Mouse (Mus musculus) v-Abl transformed pro-B cells (cell line): ENCODE data around the gene Mif.

Source experiments
- in situ Hi-C, 2 experiments: fragments of 400-800 bp; cut with MboI; formaldehyde crosslinking; loops; one replicate each; pipeline ENCODE4 v1.15.1; 2025; ENCODE audit not compliant: unreplicated experiment in 2 of 2

The Mif gene

GRCm38 (mm10) chr10:75859786-75860470 lies at the start of gene Mif:
Gene Mif, minus strand, starts transcription at chr10:75860240.
- in situ Hi-C loops, result loop anchor here (5.0 kb wide), 3 partner anchors 113 to 273 kb away; partner anchors contain the start of gene Ggt5 (in 2 of the 2)

- in situ Hi-C loops, result no loop called here
These were observed 46.8 kb upstream of the Mif start for GRCm38 (mm10) chr10:75906882-75907281.

GRCm38 (mm10) chr10:75904391-75904790 lies 44.4 kb upstream of the Mif start:
- in situ Hi-C loops, result no loop called here

- in situ Hi-C loops, result no loop called here
These were observed 38.8 kb upstream of the Mif start for GRCm38 (mm10) chr10:75898846-75899245.

GRCm38 (mm10) chr10:75898039-75898564 lies 38.1 kb upstream of the Mif start:
- in situ Hi-C loops, result no loop called here

DNA sequence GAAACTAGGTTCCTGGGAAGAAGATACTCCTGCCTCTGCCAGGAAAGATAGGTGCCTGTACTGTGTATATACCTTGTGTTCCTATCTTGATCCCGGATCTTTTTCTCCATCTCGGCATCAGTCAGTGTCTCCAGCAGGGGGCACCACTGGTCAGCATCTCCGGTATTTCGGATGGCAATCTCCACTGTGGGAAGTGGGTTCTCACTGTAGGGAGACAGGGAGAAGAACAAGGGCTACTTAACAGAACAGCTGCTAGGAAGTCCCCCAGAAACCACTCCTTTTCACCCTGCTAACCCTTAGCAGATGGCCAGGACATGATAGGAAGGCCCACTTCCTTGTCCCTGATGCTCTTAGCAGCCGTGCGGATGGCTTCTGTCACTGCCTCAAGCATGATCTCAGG lies 37.3 kb upstream of the Mif start:
- in situ Hi-C loops, result no loop called here

DNA sequence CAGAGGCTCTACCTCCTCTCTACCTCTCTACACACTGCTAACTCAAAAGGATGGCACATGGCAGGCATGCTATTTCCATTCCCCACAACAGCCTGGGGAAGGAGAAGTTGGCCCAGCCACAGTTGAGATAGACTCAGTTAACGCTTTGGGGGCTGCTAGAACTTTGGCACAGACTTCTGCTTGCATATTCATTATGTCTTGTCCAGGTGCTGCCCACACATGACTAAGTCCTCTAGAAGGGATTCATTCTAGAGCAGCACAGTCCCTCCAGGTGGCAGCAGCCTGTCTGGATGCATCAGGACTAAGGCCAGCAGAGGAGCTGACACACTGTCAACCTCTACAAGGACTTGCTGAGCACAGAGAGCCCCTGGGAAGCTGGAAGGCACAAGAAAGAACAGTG lies 36.2 kb upstream of the Mif start:
- in situ Hi-C loops, result no loop called here

DNA sequence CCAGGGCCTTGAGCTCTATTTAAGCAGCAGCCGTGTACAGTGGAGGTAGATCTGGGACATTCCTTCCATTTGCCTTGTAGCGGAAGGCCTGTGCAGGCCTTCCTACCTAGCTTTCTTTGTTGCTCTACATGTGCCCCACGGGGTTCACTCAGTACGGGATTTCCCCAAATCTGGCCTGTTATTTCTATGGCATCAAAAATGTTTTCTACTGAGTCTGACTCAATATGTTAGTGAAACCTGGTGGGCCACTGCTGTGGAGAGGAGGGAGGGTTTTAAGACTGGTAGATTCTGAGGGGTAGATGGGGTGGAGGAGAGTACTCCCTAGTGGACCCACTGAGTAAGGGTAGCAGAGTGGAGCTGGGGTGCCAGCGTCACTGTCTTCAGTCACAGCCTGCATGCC lies 35.7 kb upstream of the Mif start:
- in situ Hi-C loops, result no loop called here

GRCm38 (mm10) chr10:75894601-75895000 lies 34.6 kb upstream of the Mif start:
- in situ Hi-C loops, result no loop called here

DNA sequence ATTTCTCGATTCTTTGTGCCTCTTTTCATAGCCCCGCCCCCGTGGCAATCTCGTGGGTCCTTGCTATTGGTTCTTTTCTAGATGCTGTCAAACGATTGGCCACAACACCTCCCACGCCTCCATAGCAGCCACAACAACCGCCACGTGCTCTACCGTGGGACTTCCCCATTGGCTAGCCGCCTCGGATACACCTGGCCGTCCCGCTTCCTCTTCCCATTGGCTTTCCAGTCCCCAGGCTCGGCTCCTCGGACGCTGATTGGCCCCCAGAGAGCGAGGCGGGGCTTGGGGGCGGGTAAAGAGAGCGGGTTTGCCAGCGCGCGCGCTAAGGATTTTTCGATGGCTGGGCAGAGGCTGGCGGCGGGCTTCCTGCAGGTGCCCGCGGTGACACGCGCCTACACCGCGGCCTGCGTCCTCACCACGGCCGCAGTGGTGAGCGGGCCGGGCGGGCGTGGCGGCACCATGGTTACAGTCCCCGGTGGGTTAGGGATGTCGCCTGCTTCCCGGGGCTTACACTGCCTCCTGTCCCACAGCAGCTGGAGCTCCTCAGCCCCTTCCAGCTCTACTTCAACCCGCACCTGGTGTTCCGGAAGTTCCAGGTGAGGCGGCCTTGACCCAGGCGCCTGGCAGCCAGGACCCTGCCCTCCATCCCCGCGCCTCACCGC lies 33.2 kb upstream of the Mif start, which contains the start of gene Derl3:
Derl3 (plus strand) TSS at position 325 of the 662 bp plus-strand sequence.
- in situ Hi-C loops, result no loop called here

DNA sequence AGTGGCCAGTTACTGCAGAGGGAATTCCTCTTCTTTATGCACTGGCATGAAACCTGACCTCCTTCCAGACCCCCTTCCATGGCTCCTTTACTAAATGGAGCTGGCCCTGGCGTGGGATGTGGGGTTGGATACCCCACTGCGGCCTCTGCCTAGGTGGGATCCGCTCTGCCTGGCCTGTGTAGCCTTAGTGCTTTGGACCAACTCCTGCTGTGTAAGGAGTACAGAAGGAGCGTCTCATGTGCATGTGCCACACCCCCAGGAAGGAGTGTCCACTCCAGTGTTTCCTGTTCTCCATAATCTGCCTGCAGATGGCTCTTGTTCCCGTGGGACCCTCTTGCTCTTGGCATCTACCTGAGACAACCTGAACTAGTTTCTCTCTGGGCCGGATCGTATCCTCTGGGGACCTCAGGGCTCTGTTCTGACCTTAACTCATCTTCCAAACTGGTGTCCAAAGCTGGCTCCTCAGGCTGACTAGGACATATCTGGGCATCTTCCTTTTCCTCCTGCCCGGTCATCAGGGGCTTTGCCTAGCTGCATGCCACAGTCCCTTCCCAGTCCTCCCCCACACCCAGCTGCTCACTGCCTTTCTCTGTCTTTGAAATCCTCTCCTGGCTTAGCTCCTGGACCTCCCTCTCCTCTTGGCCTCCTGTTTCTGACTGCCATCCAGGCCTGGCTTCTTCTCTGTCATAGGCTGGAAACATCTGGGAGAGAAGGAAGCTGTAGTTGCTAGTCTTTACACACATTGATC lies 29.5 kb upstream of the Mif start:
- in situ Hi-C loops, result loop anchor here (5.0 to 10.0 kb wide), 4 partner anchors 63 to 315 kb away; partner anchors contain the start of genes Gm5134 (in 2 of the 2) and Slc5a4b (in 1 of the 2)

- in situ Hi-C loops, result loop anchor here (5.0 to 10.0 kb wide), 4 partner anchors 65 to 317 kb away; partner anchors contain the start of genes Gm5134 (in 2 of the 2) and Slc5a4b (in 1 of the 2)
These were observed 27.5 kb upstream of the Mif start for GRCm38 (mm10) chr10:75887504-75887903.

DNA sequence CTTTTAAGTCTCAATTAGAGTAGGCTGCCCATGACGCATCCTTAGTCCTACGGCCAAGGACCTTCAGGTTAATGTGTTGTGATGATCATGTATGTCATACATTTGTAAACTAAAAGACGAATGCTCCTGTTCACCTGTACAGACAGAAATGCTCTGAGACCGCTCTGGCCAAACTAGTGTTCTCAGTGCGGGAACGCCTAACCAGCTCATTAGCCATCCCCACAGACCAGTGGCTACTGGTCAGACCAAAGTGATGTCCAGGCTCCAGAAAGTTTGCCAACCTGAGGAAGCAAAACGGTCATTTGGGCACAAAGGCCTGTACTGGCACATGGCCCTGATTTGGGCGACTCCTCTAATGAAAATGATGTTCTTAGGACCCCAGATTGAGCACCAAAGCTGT lies 24.7 kb upstream of the Mif start:
- in situ Hi-C loops, result loop anchor here (5.0 to 10.0 kb wide), 5 partner anchors 68 to 320 kb away; partner anchors contain the start of genes Gm5134 (in 2 of the 2) and Slc5a4b (in 1 of the 2)

GRCm38 (mm10) chr10:75883232-75883552 lies 23.2 kb upstream of the Mif start:
- in situ Hi-C loops, result loop anchor here (5.0 to 10.0 kb wide), 3 partner anchors 232 to 322 kb away; partner anchors contain the start of gene Slc5a4b (in 1 of the 2)

DNA sequence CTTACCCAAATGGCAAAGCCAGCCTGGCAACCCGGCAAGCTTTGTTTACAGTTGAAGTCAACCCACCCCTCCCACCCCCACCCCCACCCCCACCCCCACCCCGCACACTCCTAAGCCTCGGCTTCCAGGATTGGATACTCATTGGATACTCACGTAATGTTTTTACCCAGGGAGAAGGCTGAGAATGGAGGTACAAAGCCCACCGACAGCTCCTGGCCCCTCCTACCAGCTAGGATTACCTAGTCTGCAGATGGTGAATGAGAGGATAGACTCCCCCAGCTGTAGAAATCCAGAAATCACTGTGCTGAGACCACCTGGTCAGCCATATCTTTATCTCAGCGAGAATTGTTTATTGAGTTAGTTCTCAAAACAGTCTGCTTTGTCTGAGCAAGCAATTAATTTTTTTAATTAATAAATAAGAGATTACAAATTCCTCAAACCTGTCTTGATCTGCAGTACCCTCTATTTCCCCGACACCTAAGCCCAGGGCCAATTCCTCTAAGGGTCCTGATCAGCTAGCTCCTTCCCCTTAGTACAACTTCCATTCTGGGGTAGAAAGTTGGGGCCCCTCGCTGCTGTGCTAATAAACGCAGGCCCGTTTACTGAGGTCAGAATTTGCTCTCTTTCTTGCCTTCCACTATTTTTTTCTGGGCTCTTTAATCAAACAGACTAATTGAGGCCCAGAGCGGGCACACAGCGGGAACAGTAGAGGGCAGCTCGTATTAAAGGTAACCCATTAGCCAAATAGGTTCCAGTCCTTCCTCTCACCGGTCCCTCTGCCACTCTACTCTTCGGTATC lies 22.6 kb upstream of the Mif start:
- in situ Hi-C loops, result loop anchor here (5.0 to 10.0 kb wide), 3 partner anchors 232 to 322 kb away; partner anchors contain the start of gene Slc5a4b (in 1 of the 2)

DNA sequence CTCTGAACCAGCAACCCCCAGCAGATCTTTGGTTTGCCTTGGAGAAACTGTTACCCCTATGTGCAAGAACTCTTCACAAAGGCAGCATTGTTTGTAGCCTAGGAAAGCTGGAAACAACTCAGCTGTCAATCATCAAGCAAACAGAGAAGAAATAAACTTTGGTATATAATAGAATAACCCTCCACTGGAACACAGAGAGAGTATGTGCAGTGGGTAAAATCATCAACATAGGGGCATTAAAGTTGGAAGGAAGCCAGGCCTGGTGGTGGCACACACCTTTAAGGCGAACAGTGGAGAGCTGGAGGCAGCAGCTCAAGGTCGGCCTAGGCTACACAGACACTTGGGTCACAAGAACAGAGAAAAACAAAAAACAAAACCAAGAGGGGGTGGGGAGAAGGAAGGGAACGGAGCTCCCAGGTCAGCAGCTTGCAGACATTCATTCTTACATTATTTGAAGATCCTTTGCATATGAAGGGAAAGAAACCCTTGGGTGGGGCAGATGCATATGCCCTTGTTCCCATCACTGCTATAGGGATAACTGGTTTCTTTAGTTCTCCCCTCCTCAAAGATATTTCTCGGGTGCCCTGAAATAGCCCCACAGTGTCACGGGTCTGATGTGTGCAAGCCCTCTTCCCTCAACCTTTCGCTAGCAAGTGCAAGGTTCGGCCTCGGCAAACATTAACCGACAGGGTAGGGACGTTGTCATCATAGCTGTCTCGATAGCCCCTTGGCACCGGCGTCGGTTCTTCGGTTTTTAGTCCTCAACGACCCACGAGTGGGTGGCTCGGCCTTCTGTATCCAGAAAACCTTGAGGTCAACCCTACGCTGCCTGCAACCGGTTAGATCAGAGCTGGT lies 21.8 kb upstream of the Mif start:
- in situ Hi-C loops, result loop anchor here (5.0 to 10.0 kb wide), 3 partner anchors 233 to 323 kb away; partner anchors contain the start of gene Slc5a4b (in 1 of the 2)

DNA sequence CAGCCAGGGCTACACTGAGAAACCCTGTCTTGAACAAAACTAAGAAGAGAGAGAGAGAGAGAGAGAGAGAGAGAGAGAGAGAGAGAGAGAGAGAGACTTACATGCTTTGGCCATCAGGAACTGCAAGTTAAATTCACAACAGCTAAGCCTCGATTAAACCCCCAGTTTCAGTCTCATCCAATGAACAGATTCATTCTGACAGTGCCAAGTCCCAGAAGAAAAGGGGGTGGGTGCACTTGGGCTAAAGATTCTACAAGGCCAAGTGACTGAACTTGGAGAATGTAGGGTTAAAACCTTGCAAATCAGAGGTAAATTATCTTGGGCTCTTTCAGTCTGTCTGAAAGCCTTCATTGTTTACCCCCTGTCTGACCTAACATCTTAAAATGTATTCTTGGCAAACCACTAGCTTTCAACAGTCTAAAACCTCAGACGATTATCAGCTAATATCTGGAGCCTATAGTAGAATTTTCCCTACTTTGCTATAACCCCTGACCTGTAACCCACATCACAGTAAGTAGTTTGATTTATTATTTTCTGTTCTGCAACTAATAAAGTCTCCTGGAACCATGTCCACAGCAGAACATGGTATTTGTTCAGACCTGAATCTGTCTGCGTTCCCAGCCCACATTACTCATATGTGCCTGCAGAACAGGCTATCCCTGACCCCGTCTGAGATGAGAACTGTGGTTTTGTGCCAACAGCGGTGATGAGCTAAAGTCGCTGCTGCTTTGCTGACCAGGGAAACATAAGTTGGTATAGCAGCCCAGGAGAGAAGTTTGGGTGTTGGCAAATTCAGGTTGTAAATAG lies 20.9 kb upstream of the Mif start:
- in situ Hi-C loops, result loop anchor here (5.0 to 10.0 kb wide), 3 partner anchors 234 to 324 kb away; partner anchors contain the start of gene Slc5a4b (in 1 of the 2)

DNA sequence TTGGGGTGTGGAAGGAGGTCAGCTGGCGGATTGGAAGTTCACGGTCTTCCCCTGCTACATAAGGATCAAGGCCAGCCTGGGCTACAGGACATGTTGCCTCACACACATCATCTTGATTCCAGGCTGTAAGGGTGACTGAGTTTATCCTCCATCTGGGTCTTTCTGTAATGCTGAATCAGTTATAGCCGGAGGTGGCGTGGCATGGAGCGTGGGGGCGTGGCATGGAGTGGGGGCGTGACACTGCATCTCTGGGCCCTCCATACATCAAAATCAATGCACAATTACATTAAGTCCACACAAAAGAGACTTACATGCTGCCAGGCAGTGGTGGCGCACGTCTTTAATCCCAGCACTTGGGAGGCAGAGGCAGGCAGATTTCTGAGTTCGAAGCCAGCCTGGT lies 20.3 kb upstream of the Mif start:
- in situ Hi-C loops, result loop anchor here (5.0 to 10.0 kb wide), 3 partner anchors 234 to 324 kb away; partner anchors contain the start of gene Slc5a4b (in 1 of the 2)
